Mouse (Mus musculus) kidney, embryonic 14.5 days (tissue): Measurements from ENCODE around the gene G6pc2. TPM values are rescaled to one million over a fixed set of nuclear protein-coding genes. Genes with fewer than 3 reads are reported as not detected.

Experiments
- ATAC-seq: fragments of 200-750 bp; cut with Nextera tagmentation; 2 replicates; pipeline ENCODE4 v1.8.0; 2017; ENCODE audit warnings: moderate number of reproducible peaks, mild to moderate bottlenecking, moderate TSS enrichment, moderate library complexity; ENCODE audit not compliant: low FRiP score, low TSS enrichment
- H3K27ac ChIP-seq: fragments of 300-500 bp; sonication (generic); 2 replicates; pipeline ENCODE4 v1.5.1; 2014; ENCODE audit warnings: low read depth, mild to moderate bottlenecking, low read length, moderate library complexity, mixed read lengths
- H3K27me3 ChIP-seq: fragments of 300-500 bp; sonication (generic); 2 replicates; pipeline ENCODE4 v1.6.1; 2014; ENCODE audit warnings: mild to moderate bottlenecking, low read length; ENCODE audit not compliant: control insufficient read depth, insufficient read depth
- H3K36me3 ChIP-seq: fragments of 300-500 bp; sonication (generic); 2 replicates; pipeline ENCODE4 v1.6.1; 2014; ENCODE audit warnings: low read length, mixed read lengths; ENCODE audit not compliant: control insufficient read depth, insufficient read depth
- H3K4me1 ChIP-seq: fragments of 300-500 bp; sonication (generic); 2 replicates; pipeline ENCODE4 v1.6.1; 2014; ENCODE audit warnings: low read length, mixed read lengths; ENCODE audit not compliant: control insufficient read depth, insufficient read depth
- H3K4me2 ChIP-seq: fragments of 300-500 bp; sonication (generic); replicated peaks from 2 replicates; pipeline ENCODE4 v1.6.1; 2014; ENCODE audit warnings: low read depth, mild to moderate bottlenecking, low read length
- H3K4me3 ChIP-seq: fragments of 300-500 bp; sonication (generic); 2 replicates; pipeline ENCODE4 v1.5.1; 2014; ENCODE audit warnings: mild to moderate bottlenecking, low read length
- H3K9ac ChIP-seq: fragments of 300-500 bp; sonication (generic); 2 replicates; pipeline ENCODE4 v1.6.1; 2014; ENCODE audit warnings: low read depth, mild to moderate bottlenecking, low read length, moderate library complexity
- H3K9me3 ChIP-seq: fragments of 300-500 bp; sonication (generic); 2 replicates; pipeline ENCODE4 v1.6.1; 2016; ENCODE audit warnings: low read length; ENCODE audit not compliant: control insufficient read depth
- WGBS: fragments of 180-500 bp; shearing (Covaris S2); extraction: QIAGEN DNeasy Blood & Tissue Kit; methylation state at CpG from one replicate; pipeline ENCODE4 v1.1.7; 2014; 5-methylcytosine and 5-hydroxymethylcytosine counted together
- polyA plus RNA-seq: library from polyadenylated mRNA; unstranded; fragments of >200 nt; fragmentation: Nextera tagmentation; extraction: Ambion mirVana; gene quantifications from 2 replicates; pipeline ENCODE4 v1.2.1, GENCODE M21; 2014

The G6pc2 gene
- polyA plus RNA-seq, 1 experiment from 2014 or later, result 5.0 TPM

DNA sequence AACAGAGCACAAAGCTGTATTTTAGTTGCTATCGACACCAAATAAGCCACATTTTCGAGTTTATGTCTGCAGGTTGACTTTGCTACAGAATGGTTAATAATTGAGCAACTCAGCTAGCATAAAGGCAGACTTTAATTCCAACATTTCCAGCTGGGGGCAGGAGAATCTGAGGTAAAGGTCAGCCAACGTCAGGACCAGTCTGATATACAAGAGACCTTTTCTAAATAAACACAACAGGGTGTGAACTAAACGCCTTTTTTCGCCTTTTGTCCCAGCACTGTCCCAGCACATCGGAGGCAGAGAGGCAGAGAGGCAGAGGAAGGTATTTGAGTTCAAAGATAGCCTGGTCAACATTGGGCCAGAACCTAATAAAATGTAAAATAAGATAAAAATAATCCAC, 5.7 kb upstream of the G6pc2 start:
- peaks cover 12% of the 10 kb centered on the region for H3K4me1 ChIP-seq
- no peaks in the 10 kb centered on the region for H3K27me3 ChIP-seq
- peak overlapping the region; percentile 78 for H3K4me3 ChIP-seq
- H3K9me3 ChIP-seq, result no peaks in the 10 kb centered on the region
- 15% methylated on average over 6 of the region's 6 CpGs for WGBS
- H3K27ac ChIP-seq, result peak overlapping the region; percentile 85; the same call in 1 of the 2 replicates
- no peak for ATAC-seq
- peak overlapping the region; percentile 86 for H3K9ac ChIP-seq
- peak overlapping the region; percentile 61 for H3K4me2 ChIP-seq
- peaks cover 25% of the 10 kb centered on the region for H3K36me3 ChIP-seq

GRCm38 (mm10) chr2:69205791-69206351, 5.0 kb upstream of the G6pc2 start, which contains the start of gene Spc25:
Gene Spc25 (minus strand): TSS chr2:69206194.
- H3K27me3 ChIP-seq, result no peaks in the 10 kb centered on the region
- H3K9me3 ChIP-seq, result no peaks in the 10 kb centered on the region
- H3K9ac ChIP-seq, result peak within 1 kb of the TSS; percentile 86
- WGBS, result under 1% methylated on average over 46 of the region's 46 CpGs
- peak within 1 kb of the TSS; percentile 85 for H3K27ac ChIP-seq
- H3K4me3 ChIP-seq, result peak within 1 kb of the TSS; percentile 78
- H3K4me2 ChIP-seq, result peak within 1 kb of the TSS; percentile 61
- peaks cover 16% of the 10 kb centered on the region for H3K4me1 ChIP-seq
- peaks cover 23% of the 10 kb centered on the region for H3K36me3 ChIP-seq
- peak; percentile 98 for ATAC-seq

DNA sequence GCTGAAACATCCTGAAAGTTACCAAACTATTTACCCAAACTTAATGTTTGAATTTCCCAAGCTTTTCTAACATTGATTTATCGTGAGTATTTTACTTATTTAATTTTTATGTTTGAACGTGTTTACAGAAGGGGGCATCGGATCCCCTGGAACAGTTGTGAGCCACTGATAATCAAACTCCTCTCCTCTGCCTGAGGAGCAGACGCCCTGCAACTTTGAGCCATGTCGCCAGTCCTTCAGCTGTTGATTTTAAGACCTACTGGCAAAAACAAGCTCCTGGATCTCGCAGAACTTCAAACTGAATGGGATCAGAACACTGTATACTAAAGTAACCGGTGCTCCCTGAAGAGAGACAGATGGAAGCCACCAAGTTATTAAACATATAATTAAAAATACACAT, 4.3 kb upstream of the G6pc2 start:
- H3K4me2 ChIP-seq, result peak overlapping the region; percentile 25
- H3K27me3 ChIP-seq, result no peaks in the 10 kb centered on the region
- H3K9me3 ChIP-seq, result no peaks in the 10 kb centered on the region
- H3K4me1 ChIP-seq, result peaks cover 18% of the 10 kb centered on the region
- peak overlapping the region; percentile 78; the same call in 1 of the 2 replicates for H3K4me3 ChIP-seq
- no peak overlapping the region for H3K9ac ChIP-seq
- no peak overlapping the region for H3K27ac ChIP-seq
- 0 out of 2 replicates have a peak, but pooled peaks have one; percentile 17 for ATAC-seq
- H3K36me3 ChIP-seq, result peaks cover 16% of the 10 kb centered on the region
- WGBS, result 24% methylated on average over 7 of the region's 7 CpGs

DNA sequence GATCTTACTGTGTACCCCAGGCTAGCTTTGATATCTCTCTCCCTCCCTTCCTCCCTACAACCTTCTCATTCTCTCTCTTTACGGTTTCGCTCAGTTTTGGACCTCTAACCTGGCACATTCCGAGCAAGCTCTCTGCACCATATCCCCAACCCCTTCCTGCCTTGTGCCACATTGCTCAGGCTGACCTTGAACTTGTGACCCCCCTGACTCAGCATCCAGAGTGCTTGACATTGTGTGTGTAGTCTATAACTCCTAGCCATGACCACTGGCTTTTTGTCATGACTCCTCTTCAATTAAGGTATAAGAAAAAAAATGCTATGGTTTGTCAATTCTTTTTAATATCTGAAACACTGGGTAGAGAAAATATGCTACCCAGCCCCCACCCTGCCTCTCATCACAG, 1.2 kb upstream of the G6pc2 start:
- Histone ChIP-seq H3K27me3 (no peaks in the 10 kb centered on the region), H3K9ac (no peak overlapping the region), H3K9me3 (no peaks in the 10 kb centered on the region), H3K36me3 (no peaks in the 10 kb centered on the region), H3K4me3 (no peak overlapping the region), H3K4me1 (peaks cover 15% of the 10 kb centered on the region), H3K4me2 (no peak overlapping the region), H3K27ac (no peak overlapping the region)
- no peak for ATAC-seq
- WGBS, result 84% methylated on average over 3 of the region's 3 CpGs

DNA sequence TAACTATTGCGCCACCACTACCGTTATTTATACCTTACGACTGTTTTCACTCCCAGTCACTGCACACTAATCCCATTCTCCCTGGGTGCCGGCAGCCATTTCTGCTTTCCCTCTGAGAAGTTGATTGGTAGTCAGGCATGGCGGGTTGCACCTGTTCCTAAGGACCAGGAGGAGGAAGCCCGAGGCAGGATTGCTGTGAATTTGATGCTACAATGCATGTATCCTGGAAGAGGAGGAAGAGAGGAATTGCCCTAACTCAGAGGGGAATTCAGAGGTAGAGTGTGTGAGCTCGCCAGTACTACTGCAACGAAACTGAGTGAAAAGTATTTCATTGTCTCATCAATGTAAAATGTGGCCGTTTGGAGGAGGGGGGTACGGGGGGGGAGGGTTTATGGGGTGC, 1.8 kb downstream of the G6pc2 start:
- Histone ChIP-seq H3K4me2 (no peak overlapping the region), H3K9ac (no peak overlapping the region), H3K27me3 (no peaks in the 10 kb centered on the region), H3K4me1 (peaks cover 15% of the 10 kb centered on the region), H3K9me3 (no peaks in the 10 kb centered on the region), H3K36me3 (no peaks in the 10 kb centered on the region), H3K4me3 (no peak overlapping the region), H3K27ac (no peak overlapping the region)
- no peak for ATAC-seq
- 73% methylated on average over 10 of the region's 10 CpGs for WGBS

- Histone ChIP-seq H3K27me3 (no peaks in the 10 kb centered on the region), H3K9me3 (no peaks in the 10 kb centered on the region), H3K27ac (peak overlapping the region; percentile 24; the same call in 1 of the 2 replicates), H3K9ac (no peak overlapping the region), H3K4me1 (peaks cover 15% of the 10 kb centered on the region), H3K4me2 (no peak overlapping the region), H3K4me3 (no peak overlapping the region), H3K36me3 (no peaks in the 10 kb centered on the region)
- WGBS, result 27% methylated on average over 7 of the region's 7 CpGs
- peak; percentile 61 for ATAC-seq
These were observed 4.4 kb downstream of the G6pc2 start for GRCm38 (mm10) chr2:69215242-69215641.

- H3K9me3 ChIP-seq, result no peaks in the 10 kb centered on the region
- H3K9ac ChIP-seq, result no peak overlapping the region
- ATAC-seq, result no peak
- H3K27me3 ChIP-seq, result no peaks in the 10 kb centered on the region
- H3K36me3 ChIP-seq, result no peaks in the 10 kb centered on the region
- no peak overlapping the region for H3K27ac ChIP-seq
- no peak overlapping the region for H3K4me3 ChIP-seq
- WGBS, result 76% methylated on average over 5 of the region's 5 CpGs
- H3K4me2 ChIP-seq, result no peak overlapping the region
- no peaks in the 10 kb centered on the region for H3K4me1 ChIP-seq
These were observed 11.1 kb downstream of the G6pc2 start for GRCm38 (mm10) chr2:69221868-69222416.

DNA sequence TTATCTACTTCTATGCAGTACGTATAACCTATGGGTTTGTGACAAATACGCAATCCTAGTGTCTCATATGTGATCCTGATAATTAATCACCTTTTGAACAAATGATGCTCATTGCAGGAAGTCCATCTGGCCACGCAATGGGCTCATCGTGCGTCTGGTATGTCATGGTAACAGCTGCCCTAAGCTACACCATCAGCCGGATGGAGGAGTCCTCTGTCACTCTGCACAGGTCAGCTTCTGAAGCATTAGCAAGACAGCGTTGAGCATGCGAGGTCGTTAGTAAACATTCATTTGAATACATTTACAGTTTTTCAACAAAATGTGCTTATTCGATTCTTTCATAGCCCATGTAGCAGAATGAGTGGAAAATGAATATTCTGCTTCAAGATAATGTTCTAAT, 11.9 kb downstream of the G6pc2 start:
- Histone ChIP-seq H3K27ac (no peak overlapping the region), H3K4me3 (no peak overlapping the region), H3K9me3 (no peaks in the 10 kb centered on the region), H3K4me2 (no peak overlapping the region), H3K4me1 (no peaks in the 10 kb centered on the region), H3K27me3 (no peaks in the 10 kb centered on the region), H3K9ac (no peak overlapping the region), H3K36me3 (no peaks in the 10 kb centered on the region)
- ATAC-seq, result no peak
- 91% methylated on average over 10 of the region's 10 CpGs for WGBS

- no peaks in the 10 kb centered on the region for H3K4me1 ChIP-seq
- no peak overlapping the region for H3K4me3 ChIP-seq
- no peak overlapping the region for H3K27ac ChIP-seq
- no peaks in the 10 kb centered on the region for H3K36me3 ChIP-seq
- no peaks in the 10 kb centered on the region for H3K27me3 ChIP-seq
- no peak overlapping the region for H3K9ac ChIP-seq
- no peak for ATAC-seq
- no peak overlapping the region for H3K4me2 ChIP-seq
- WGBS, result 65% methylated on average over 2 of the region's 2 CpGs
- no peaks in the 10 kb centered on the region for H3K9me3 ChIP-seq
These were observed 13.9 kb downstream of the G6pc2 start for GRCm38 (mm10) chr2:69224724-69225123.
